Mouse (Mus musculus) brain, embryonic 14.5 days (tissue): ENCODE measurements at regions not wholly inside any gene's neighbourhood (a gene's known extent, or its start where the extent isn't known, plus 50 kb on each side); places are given as distances from the start of the nearest gene placed in this dataset.

Experiments used
- CTCF ChIP-seq: fragments of 200-500 bp; IDR thresholded peaks from 2 replicates; pipeline ENCODE4 v1.5.1; 2012; ENCODE audit warnings: inconsistent platforms, mild to moderate bottlenecking, moderate library complexity, borderline replicate concordance; ENCODE audit not compliant: insufficient read depth, insufficient read length; ENCODE audit errors: extremely low read depth
- POLR2A ChIP-seq: fragments of 200-500 bp; IDR thresholded peaks from 2 replicates; pipeline ENCODE4 v1.6.1; 2012; ENCODE audit warnings: mild to moderate bottlenecking, inconsistent platforms, borderline replicate concordance; ENCODE audit not compliant: poor library complexity, insufficient read depth, insufficient read length, severe bottlenecking; ENCODE audit errors: extremely low read depth

GRCm38 (mm10) chr3:52179686-52180085 lies 74.8 kb upstream of the Maml3 start:
- TF ChIP-seq POLR2A = peak; percentile 26; the same call in 1 of the 2 replicates
- TF ChIP-seq CTCF = no peak
